Mouse (Mus musculus): ENCODE measurements at regions not wholly inside any gene's neighbourhood (a gene's known extent, or its start where the extent isn't known, plus 50 kb on each side); places are given as distances from the start of the nearest gene placed in this dataset.

DNA sequence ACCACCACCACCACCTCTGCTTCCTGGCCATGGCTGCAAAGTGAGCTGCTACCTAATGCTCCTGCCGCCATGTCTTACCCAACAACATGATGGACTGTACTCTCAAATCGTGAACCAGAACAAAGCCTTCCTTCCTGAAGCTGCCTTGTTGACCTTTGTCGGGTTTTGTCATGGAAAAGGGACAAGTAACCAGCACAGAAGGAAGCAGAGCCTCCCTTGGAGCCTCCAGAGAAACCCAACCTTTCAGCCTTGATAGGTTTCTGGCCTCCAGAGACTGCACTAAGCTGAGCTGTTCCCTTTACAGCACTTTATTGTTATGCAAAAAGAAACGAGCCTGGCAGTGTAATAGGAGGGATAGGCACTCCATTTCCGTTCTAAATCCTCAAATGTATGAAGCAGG, 259.8 kb downstream of the Rybp start:
- Histone ChIP-seq H3K9me3 (ENCODE audit: low read depth, low read length) (no peaks in the 10 kb centered on the region), H3K4me3 (ENCODE audit: low read depth, low read length) (no peak overlapping the region), H3K4me1 (ENCODE audit: insufficient read depth) (no peaks in the 10 kb centered on the region), H3K4me2 (no peak overlapping the region), H3K36me3 (ENCODE audit: insufficient read depth) (no peaks in the 10 kb centered on the region), H3K27ac (ENCODE audit: low read depth) (no peak overlapping the region), H3K27me3 (ENCODE audit: insufficient read depth, low read length) (no peaks in the 10 kb centered on the region), H3K9ac (no peak overlapping the region)
- 50% methylated on average over 5 of the region's 5 CpGs for WGBS
- no peak for TF ChIP-seq CTCF (IDR thresholded peaks at IDR 0.05; ENCODE audit: low read depth)
- ATAC-seq (ENCODE audit: insufficient read depth) (no peak), DNase-seq (no peak)

DNA sequence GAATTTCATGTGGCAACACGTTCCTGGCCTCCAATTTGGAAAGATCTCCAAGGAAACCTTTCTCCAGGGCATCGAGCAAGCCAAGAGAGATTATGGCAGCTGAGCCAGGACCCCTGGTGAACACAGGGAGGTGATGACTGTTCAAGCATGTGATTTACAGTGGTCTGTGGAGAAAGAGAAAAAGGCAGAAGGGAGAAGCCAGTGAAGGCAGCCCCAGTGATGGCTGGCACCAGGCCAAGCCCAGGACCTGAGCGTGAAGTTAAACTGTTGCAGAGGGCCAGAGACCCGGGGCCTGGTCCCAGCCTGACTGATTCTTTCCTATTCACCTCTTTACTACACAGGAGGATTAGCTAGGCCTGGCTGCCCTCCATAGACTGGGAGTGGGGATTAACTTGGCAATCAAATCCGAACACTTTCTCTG, 261.7 kb downstream of the Rybp start:
- DNase-seq, result no peak
- Histone ChIP-seq H3K9ac (no peak overlapping the region), H3K4me3 (ENCODE audit: low read depth, low read length) (no peak overlapping the region), H3K4me2 (no peak overlapping the region), H3K36me3 (ENCODE audit: insufficient read depth) (no peaks in the 10 kb centered on the region), H3K27me3 (ENCODE audit: insufficient read depth, low read length) (no peaks in the 10 kb centered on the region), H3K27ac (ENCODE audit: low read depth) (no peak overlapping the region), H3K4me1 (ENCODE audit: insufficient read depth) (no peaks in the 10 kb centered on the region), H3K9me3 (ENCODE audit: low read depth, low read length) (no peaks in the 10 kb centered on the region)
- no peak for ATAC-seq (ENCODE audit: insufficient read depth)
- 48% methylated on average over 5 of the region's 5 CpGs for WGBS
- TF ChIP-seq CTCF (IDR thresholded peaks at IDR 0.05; ENCODE audit: low read depth), result no peak

DNA sequence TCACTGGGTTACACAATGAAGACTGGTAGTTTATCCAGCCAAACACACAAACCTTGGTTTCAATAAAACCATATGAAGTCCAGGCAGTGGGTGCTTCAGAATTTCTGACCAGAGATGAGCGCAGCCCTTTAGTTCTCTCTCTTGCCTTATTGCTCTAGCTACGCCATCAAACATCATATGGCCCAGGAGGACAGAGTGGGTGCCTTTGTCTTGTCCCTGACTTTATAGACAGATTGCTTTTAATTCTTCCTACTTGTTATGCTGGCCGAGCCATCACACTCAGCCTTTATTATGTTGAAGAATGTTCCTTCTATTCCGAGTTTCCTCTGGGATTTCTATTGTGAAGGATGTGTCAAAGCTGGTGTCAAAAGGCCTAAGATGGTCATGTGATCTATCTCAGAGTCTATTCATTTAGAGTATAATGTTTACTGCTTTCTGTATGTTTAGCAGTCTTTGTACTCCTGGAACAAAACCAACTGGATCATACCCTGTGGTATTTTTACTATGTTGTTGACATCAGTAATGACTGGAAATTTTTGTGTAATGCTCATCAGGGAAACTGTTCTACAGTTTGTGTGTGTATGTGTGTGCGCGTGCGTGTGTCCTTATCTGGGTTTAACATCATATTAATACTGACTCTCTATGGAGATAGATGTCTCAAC, 263.7 kb downstream of the Rybp start:
- no peak for TF ChIP-seq CTCF (IDR thresholded peaks at IDR 0.05; ENCODE audit: low read depth)
- H3K9ac ChIP-seq, result no peak overlapping the region
- H3K27ac ChIP-seq (ENCODE audit: low read depth), result no peak overlapping the region
- no peaks in the 10 kb centered on the region for H3K27me3 ChIP-seq (ENCODE audit: insufficient read depth, low read length)
- no peak for ATAC-seq (ENCODE audit: insufficient read depth)
- 83% methylated on average over 7 of the region's 7 CpGs for WGBS
- H3K9me3 ChIP-seq (ENCODE audit: low read depth, low read length), result no peaks in the 10 kb centered on the region
- H3K4me1 ChIP-seq (ENCODE audit: insufficient read depth), result no peaks in the 10 kb centered on the region
- no peak for DNase-seq
- H3K4me2 ChIP-seq, result no peak overlapping the region
- H3K4me3 ChIP-seq (ENCODE audit: low read depth, low read length), result no peak overlapping the region
- H3K36me3 ChIP-seq (ENCODE audit: insufficient read depth), result no peaks in the 10 kb centered on the region

DNA sequence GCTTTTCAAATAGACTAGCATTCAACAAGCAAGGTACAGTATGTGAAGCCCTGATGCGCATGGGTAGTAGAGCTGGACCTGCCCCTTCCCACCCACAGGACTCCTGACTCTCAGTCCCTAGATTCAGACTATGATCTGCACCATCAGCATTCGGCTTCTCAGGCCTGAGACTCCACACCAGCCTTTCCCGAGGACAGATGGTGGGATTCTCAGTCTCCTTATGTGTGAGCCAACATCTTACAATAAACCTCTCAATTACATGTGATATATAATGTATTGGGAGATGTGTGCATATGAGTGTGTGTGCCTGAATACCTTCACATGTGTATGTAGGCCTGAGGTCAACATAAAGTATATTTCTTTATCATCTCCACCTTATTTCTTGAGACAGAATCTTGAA, 268.3 kb downstream of the Rybp start:
- Histone ChIP-seq H3K36me3 (ENCODE audit: insufficient read depth) (no peaks in the 10 kb centered on the region), H3K4me3 (ENCODE audit: low read depth, low read length) (no peak overlapping the region), H3K4me2 (no peak overlapping the region), H3K27me3 (ENCODE audit: insufficient read depth, low read length) (no peaks in the 10 kb centered on the region), H3K9me3 (ENCODE audit: low read depth, low read length) (no peaks in the 10 kb centered on the region), H3K27ac (ENCODE audit: low read depth) (no peak overlapping the region), H3K4me1 (ENCODE audit: insufficient read depth) (0 out of 2 replicates have a peak, but pooled peaks cover 3% of the 10 kb centered on the region), H3K9ac (no peak overlapping the region)
- no peak for DNase-seq
- 67% methylated on average over 3 of the region's 3 CpGs for WGBS
- no peak for ATAC-seq (ENCODE audit: insufficient read depth)
- no peak for TF ChIP-seq CTCF (IDR thresholded peaks at IDR 0.05; ENCODE audit: low read depth)

DNA sequence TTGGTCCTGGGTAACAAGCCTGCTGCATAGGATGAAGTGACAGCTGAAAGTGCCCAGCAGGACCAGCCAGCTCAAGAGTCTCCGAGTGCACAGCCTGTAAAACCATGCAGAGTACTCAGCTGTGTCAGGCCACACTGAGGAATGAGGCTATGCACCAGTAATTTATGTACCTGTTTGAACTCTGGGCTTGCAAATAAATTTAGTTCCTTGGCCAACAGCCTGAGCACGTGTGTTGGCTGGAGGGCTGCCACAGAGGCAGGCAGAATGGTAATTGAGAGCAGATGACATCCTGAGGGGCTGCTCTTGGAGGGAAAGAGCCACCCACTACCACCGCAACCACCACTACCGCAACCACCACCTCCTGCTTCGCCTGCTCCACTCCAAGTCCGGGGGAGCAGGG, 273.3 kb downstream of the Rybp start:
- ATAC-seq (ENCODE audit: insufficient read depth) (peak; percentile 21; the same call in 1 of the 2 replicates), DNase-seq (peak; percentile 59)
- Histone ChIP-seq H3K4me1 (ENCODE audit: insufficient read depth) (peaks cover 14% of the 10 kb centered on the region), H3K27ac (ENCODE audit: low read depth) (no peak overlapping the region), H3K36me3 (ENCODE audit: insufficient read depth) (no peaks in the 10 kb centered on the region), H3K27me3 (ENCODE audit: insufficient read depth, low read length) (0 out of 2 replicates have a peak, but pooled peaks cover 3% of the 10 kb centered on the region), H3K9me3 (ENCODE audit: low read depth, low read length) (no peaks in the 10 kb centered on the region), H3K9ac (no peak overlapping the region), H3K4me3 (ENCODE audit: low read depth, low read length) (no peak overlapping the region), H3K4me2 (no peak overlapping the region)
- 34% methylated on average over 6 of the region's 6 CpGs for WGBS
- TF ChIP-seq CTCF (IDR thresholded peaks at IDR 0.05; ENCODE audit: low read depth), result no peak

DNA sequence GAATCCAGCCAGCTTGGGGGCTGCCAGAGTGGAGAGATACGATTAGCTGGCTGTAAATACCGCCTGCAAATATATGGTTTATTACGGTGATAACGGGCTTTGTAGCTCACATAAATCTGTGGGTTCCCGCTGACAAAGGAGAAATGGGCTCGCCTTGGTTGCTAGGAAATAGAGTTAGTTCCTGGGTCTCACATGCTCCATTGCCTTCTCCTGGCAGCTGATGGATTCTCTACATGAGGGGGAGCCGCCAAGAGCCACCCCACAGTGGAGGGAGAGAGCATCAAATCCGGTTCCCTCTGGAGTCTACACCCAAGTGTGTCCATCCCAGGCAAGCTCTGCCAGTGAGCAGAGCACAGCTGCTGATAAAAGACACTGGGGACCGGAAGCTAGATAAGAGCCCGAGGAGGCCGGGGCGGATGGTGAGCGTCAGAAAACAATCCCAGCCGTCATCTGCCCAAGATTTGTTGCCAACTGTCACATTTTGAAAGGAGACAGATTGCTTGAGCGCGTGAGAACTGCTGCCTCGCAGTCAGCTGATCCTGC, 275.7 kb downstream of the Rybp start:
- Histone ChIP-seq H3K4me1 (ENCODE audit: insufficient read depth) (peaks cover 14% of the 10 kb centered on the region), H3K27ac (ENCODE audit: low read depth) (no peak overlapping the region; the same call in 1 of the 2 replicates), H3K36me3 (ENCODE audit: insufficient read depth) (no peaks in the 10 kb centered on the region), H3K9ac (no peak overlapping the region), H3K4me2 (peak overlapping the region; percentile 49), H3K9me3 (ENCODE audit: low read depth, low read length) (no peaks in the 10 kb centered on the region), H3K27me3 (ENCODE audit: insufficient read depth, low read length) (0 out of 2 replicates have a peak, but pooled peaks cover 3% of the 10 kb centered on the region), H3K4me3 (ENCODE audit: low read depth, low read length) (no peak overlapping the region)
- DNase-seq, result peak; percentile 87
- WGBS, result 9% methylated on average over 17 of the region's 17 CpGs
- peak; percentile 92 for ATAC-seq (ENCODE audit: insufficient read depth)
- no peak for TF ChIP-seq CTCF (IDR thresholded peaks at IDR 0.05; ENCODE audit: low read depth)

DNA sequence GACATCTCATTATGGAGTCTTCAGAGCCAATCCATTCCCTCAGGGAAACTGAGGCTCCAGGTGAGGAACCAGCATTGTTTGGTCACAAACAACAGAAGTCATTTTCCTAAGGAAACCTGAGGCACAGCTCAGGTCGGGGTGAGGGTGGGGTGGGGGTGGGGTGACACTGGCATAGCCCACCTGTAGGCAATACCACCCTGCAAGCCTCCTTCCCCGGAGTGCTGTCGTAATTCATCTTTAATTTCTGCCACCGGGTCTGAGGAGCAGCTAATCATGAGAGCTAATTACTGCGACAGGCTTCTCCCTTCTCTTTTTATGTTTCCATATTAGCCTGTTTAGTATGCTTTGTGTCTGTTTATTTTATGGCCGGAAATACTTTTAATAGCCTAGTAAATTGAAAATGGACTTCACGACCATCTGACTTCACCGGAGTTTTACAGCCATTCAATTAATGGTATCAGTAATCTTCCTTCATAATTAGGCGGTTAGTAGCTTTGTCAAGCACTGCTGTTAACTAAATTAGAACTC, 276.3 kb downstream of the Rybp start:
- no peak for ATAC-seq (ENCODE audit: insufficient read depth)
- Histone ChIP-seq H3K9me3 (ENCODE audit: low read depth, low read length) (no peaks in the 10 kb centered on the region), H3K9ac (no peak overlapping the region), H3K4me2 (peak overlapping the region; percentile 49), H3K36me3 (ENCODE audit: insufficient read depth) (no peaks in the 10 kb centered on the region), H3K4me3 (ENCODE audit: low read depth, low read length) (no peak overlapping the region), H3K4me1 (ENCODE audit: insufficient read depth) (peaks cover 14% of the 10 kb centered on the region), H3K27ac (ENCODE audit: low read depth) (no peak overlapping the region; the same call in 1 of the 2 replicates), H3K27me3 (ENCODE audit: insufficient read depth, low read length) (0 out of 2 replicates have a peak, but pooled peaks cover 3% of the 10 kb centered on the region)
- no peak for TF ChIP-seq CTCF (IDR thresholded peaks at IDR 0.05; ENCODE audit: low read depth)
- WGBS, result 32% methylated on average over 9 of the region's 9 CpGs
- DNase-seq, result peak; percentile 26
